Mouse (Mus musculus): ENCODE measurements around the gene Asb17. TPM values are rescaled to one million over a fixed set of nuclear protein-coding genes. Genes with fewer than 3 reads are reported as not detected.
"Not testable (repeated sequence)": the region's sequence is repeated elsewhere in the genome, so short reads cannot be mapped to it uniquely, and the experiment has no call there.

Asb17 gene
- total RNA-seq, 2 experiments from 2014 or later = 0.54 TPM; not detected in 1

GRCm38 (mm10) chr3:153831014-153831872 lies 12.8 kb upstream of the Asb17 start:
- ATAC-seq (ENCODE audit: poor library complexity, severe bottlenecking) = peak; percentile 56

- ATAC-seq (ENCODE audit: poor library complexity, severe bottlenecking) = no peak; the same call in 1 of the 2 replicates
Measured at GRCm38 (mm10) chr3:153831873-153832653, 11.9 kb upstream of the Asb17 start.

GRCm38 (mm10) chr3:153832654-153832945 lies 11.4 kb upstream of the Asb17 start:
- no peak for ATAC-seq (ENCODE audit: poor library complexity, severe bottlenecking)

GRCm38 (mm10) chr3:153834071-153834470 lies 9.9 kb upstream of the Asb17 start:
- ATAC-seq (ENCODE audit: poor library complexity, severe bottlenecking) = no peak

GRCm38 (mm10) chr3:153835455-153836086 lies 8.4 kb upstream of the Asb17 start:
- ATAC-seq (ENCODE audit: poor library complexity, severe bottlenecking) = peak; percentile 84

GRCm38 (mm10) chr3:153836316-153836715 lies 7.7 kb upstream of the Asb17 start:
- no peak for ATAC-seq (ENCODE audit: poor library complexity, severe bottlenecking)

GRCm38 (mm10) chr3:153837593-153837992 lies 6.4 kb upstream of the Asb17 start:
- ATAC-seq (ENCODE audit: poor library complexity, severe bottlenecking) = 0 out of 2 replicates have a peak, but pooled peaks have one; percentile 20

- no peak for ATAC-seq (ENCODE audit: poor library complexity, severe bottlenecking)
Measured at GRCm38 (mm10) chr3:153844757-153845156, 748 bp downstream of the Asb17 start.

GRCm38 (mm10) chr3:153845500-153845899 lies 1.5 kb downstream of the Asb17 start:
- ATAC-seq (ENCODE audit: poor library complexity, severe bottlenecking) = no peak

GRCm38 (mm10) chr3:153846109-153846508 lies 2.1 kb downstream of the Asb17 start:
- no peak for ATAC-seq (ENCODE audit: poor library complexity, severe bottlenecking)

GRCm38 (mm10) chr3:153847207-153847733 lies 3.3 kb downstream of the Asb17 start:
- ATAC-seq (ENCODE audit: poor library complexity, severe bottlenecking) = no peak

- ATAC-seq (ENCODE audit: poor library complexity, severe bottlenecking) = peak; percentile 73
Measured at GRCm38 (mm10) chr3:153849368-153850015, 5.5 kb downstream of the Asb17 start.

- ATAC-seq (ENCODE audit: poor library complexity, severe bottlenecking) = 0 out of 2 replicates have a peak, but pooled peaks have one; percentile 30
Measured at GRCm38 (mm10) chr3:153850759-153851158, 6.8 kb downstream of the Asb17 start.

- ATAC-seq (ENCODE audit: poor library complexity, severe bottlenecking) = peak; percentile 56
Measured at GRCm38 (mm10) chr3:153852266-153852665, 8.3 kb downstream of the Asb17 start.

GRCm38 (mm10) chr3:153858350-153859001 lies 14.5 kb downstream of the Asb17 start:
- no peak for ATAC-seq (ENCODE audit: poor library complexity, severe bottlenecking)

- ATAC-seq (ENCODE audit: poor library complexity, severe bottlenecking) = not testable (repeated sequence)
Measured at GRCm38 (mm10) chr3:153860392-153860791, 16.4 kb downstream of the Asb17 start.

GRCm38 (mm10) chr3:153863816-153864215 lies 19.8 kb downstream of the Asb17 start:
- peak; percentile 59 for ATAC-seq (ENCODE audit: poor library complexity, severe bottlenecking)

GRCm38 (mm10) chr3:153864636-153865429 lies 20.8 kb downstream of the Asb17 start:
- ATAC-seq (ENCODE audit: poor library complexity, severe bottlenecking) = peak; percentile 46
